Mouse (Mus musculus) forebrain, embryonic 13.5 days (tissue): ENCODE results near the gene Lsm3. TPM values are rescaled to one million over a fixed set of nuclear protein-coding genes. Genes with fewer than 3 reads are reported as not detected.
A peak's percentile ranks its signal among the peaks of the same experiment; 100 is the strongest.

Experiments used
- ATAC-seq: fragments of 200-750 bp; cut with Nextera tagmentation; 2 replicates; pipeline ENCODE4 v1.8.0; 2017
- H3K27ac ChIP-seq: fragments of 300-500 bp; sonication (generic); 2 replicates; pipeline ENCODE4 v1.5.1; 2015; ENCODE audit warnings: inconsistent platforms, mild to moderate bottlenecking, moderate library complexity
- H3K27me3 ChIP-seq: fragments of 300-500 bp; sonication (generic); 2 replicates; pipeline ENCODE4 v1.6.1; 2015; ENCODE audit warnings: mild to moderate bottlenecking, inconsistent platforms
- H3K36me3 ChIP-seq: fragments of 300-500 bp; sonication (generic); 2 replicates; pipeline ENCODE4 v1.6.1; 2015; ENCODE audit warnings: mild to moderate bottlenecking, inconsistent platforms; ENCODE audit not compliant: poor library complexity, severe bottlenecking
- H3K4me1 ChIP-seq: fragments of 300-500 bp; sonication (generic); 2 replicates; pipeline ENCODE4 v1.6.1; 2015; ENCODE audit warnings: inconsistent platforms
- H3K4me2 ChIP-seq: fragments of 300-500 bp; sonication (generic); 2 replicates; pipeline ENCODE4 v1.6.1; 2015; ENCODE audit warnings: inconsistent platforms, mild to moderate bottlenecking, moderate library complexity
- H3K4me3 ChIP-seq: fragments of 300-500 bp; sonication (generic); 2 replicates; pipeline ENCODE4 v1.5.1; 2015; ENCODE audit warnings: mild to moderate bottlenecking, inconsistent platforms
- H3K9ac ChIP-seq: fragments of 300-500 bp; sonication (generic); 2 replicates; pipeline ENCODE4 v1.6.1; 2015; ENCODE audit warnings: mild to moderate bottlenecking, inconsistent platforms
- H3K9me3 ChIP-seq: fragments of 300-500 bp; sonication (generic); replicated peaks from 2 replicates; pipeline ENCODE4 v1.6.1; 2016; ENCODE audit warnings: inconsistent platforms
- WGBS: fragments of 180-500 bp; shearing (Covaris S2); methylation state at CpG from one replicate; pipeline ENCODE4 v1.1.7; 2015; 5-methylcytosine and 5-hydroxymethylcytosine counted together
- polyA plus RNA-seq: library from polyadenylated mRNA; unstranded; fragments of >200 nt; fragmentation: Nextera tagmentation; extraction: Ambion mirVana; gene quantifications from 2 replicates; pipeline ENCODE4 v1.2.1, GENCODE M21; 2015

Gene Lsm3
- polyA plus RNA-seq, 1 experiment from 2014 or later, result 275 TPM

DNA sequence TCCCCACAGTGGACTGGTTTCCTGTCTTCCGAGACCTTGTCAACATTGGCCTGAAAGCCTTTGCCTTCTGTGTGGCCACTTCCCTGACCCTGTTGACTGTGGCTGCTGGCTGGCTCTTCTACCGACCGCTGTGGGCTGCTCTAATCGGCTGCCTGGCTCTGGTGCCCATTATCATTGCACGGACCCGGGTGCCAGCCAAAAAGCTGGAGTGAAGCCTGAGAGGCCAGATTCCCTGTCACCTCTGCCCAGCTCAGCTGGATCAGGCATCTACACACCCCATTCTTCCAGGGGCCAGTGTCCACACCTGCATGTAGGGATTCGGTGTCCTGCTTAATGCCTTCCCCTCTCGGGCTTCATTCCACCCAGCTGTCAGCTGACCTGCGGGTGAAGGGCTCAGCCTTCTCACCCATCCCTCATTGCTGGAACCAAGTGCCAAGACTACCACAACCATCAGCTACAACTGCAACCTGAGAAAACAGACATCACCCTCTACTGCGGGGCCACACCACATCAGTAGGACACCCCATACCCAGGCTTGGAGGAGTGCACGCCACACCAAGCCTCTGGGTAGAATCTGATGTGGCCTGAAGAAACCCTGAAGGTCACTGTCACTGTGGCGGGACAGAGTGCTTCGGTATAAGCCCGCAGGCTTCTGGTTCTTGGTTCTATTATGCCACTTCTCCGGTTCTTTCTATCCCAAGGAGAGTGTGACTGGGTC is 28.8 kb upstream of the Lsm3 start:
- Histone ChIP-seq H3K4me2 (no peak overlapping the region), H3K36me3 (peaks cover 97% of the 10 kb centered on the region), H3K4me1 (peaks cover 4% of the 10 kb centered on the region; the same call in 1 of the 2 replicates), H3K27me3 (no peaks in the 10 kb centered on the region), H3K4me3 (no peak overlapping the region), H3K27ac (no peak overlapping the region), H3K9ac (no peak overlapping the region), H3K9me3 (no peaks in the 10 kb centered on the region)
- WGBS, result 92% methylated on average over 15 of the region's 15 CpGs
- ATAC-seq, result no peak

DNA sequence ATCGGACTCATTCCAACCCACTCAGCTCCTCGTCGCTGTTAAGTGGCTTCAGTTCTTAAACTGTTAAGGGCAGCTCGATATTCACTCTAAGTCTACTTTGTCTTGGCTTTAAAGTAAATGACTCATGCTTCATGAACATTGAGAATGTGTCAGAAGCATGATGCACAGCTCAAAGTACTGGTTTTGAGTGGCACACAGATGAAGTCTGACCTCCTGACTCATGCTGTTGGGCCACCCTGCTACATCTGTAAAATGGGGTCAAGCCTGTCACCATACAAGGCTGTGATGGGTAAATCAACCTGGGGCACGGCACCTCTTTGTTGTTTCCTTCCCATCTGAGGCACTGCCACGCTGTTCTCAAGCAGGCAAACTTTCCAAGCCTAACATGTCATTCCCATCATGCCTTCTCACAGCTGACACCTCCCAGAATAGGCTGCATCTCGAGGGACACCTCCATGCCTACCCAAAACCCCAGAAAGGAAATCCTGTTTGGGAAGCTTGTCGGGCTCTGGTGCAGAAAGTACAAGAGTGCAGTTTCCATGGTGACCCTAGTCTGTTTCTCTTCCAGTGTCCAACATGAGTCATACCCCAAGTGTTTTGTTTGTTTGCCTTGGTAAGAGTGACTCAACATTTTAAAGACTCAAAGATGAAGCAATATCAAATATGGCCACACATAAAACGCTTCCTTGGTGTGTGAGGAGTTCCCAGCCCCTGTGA is 27.1 kb upstream of the Lsm3 start:
- Histone ChIP-seq H3K27ac (no peak overlapping the region), H3K36me3 (peaks cover 97% of the 10 kb centered on the region), H3K27me3 (no peaks in the 10 kb centered on the region), H3K4me3 (no peak overlapping the region), H3K4me1 (peaks cover 4% of the 10 kb centered on the region; the same call in 1 of the 2 replicates), H3K4me2 (no peak overlapping the region), H3K9ac (no peak overlapping the region), H3K9me3 (no peaks in the 10 kb centered on the region)
- no peak for ATAC-seq
- WGBS, result 89% methylated on average over 9 of the region's 9 CpGs

DNA sequence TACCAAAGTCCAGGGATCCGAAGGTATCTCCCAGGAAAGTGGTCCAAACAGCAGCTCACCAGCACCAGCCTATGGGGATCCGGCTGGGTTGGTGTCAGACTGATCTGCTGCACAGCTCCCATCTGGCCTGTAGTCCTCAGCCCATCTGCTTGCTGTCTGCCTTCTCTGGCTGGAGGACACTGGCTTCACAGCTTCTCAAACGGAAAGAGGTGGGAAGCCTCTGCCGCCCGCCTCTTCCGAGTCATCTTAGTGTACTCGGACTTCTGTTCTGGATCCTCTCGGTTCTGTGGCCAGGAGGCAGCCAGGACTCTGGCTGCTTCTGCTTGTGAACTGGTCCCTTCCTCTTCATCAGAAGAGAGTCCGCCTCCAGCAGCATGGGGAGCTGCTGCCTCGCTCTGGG is 25.9 kb upstream of the Lsm3 start:
- H3K4me3 ChIP-seq, result no peak overlapping the region
- no peak overlapping the region for H3K9ac ChIP-seq
- no peak for ATAC-seq
- H3K4me1 ChIP-seq, result peaks cover 4% of the 10 kb centered on the region; the same call in 1 of the 2 replicates
- 82% methylated on average over 10 of the region's 10 CpGs for WGBS
- no peaks in the 10 kb centered on the region for H3K9me3 ChIP-seq
- H3K27me3 ChIP-seq, result no peaks in the 10 kb centered on the region
- peak overlapping the region; percentile 44; the same call in 1 of the 2 replicates for H3K27ac ChIP-seq
- H3K36me3 ChIP-seq, result peaks cover 94% of the 10 kb centered on the region
- no peak overlapping the region for H3K4me2 ChIP-seq

DNA sequence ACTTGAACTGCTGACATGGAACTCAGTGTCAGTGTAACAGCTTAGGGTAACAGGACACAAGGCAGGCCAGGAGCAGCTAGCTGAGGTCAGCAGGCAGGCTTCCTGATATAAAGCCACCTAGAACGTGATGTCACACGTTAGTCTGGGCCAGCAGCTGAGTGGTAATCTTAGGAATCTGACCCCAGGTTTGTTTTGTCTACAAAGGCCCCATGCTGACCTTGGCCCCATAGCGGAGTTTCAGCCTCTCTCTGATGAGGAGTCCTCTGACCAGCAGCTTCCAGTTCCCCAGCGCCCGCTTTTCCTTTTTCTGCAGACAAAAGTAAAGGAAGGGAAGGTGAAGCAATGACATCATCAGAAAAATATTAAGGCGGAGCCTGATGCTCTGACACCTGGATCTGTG is 24.7 kb upstream of the Lsm3 start:
- Histone ChIP-seq H3K9me3 (no peaks in the 10 kb centered on the region), H3K27ac (no peak overlapping the region), H3K4me2 (no peak overlapping the region), H3K9ac (no peak overlapping the region), H3K4me3 (no peak overlapping the region), H3K27me3 (no peaks in the 10 kb centered on the region), H3K36me3 (peaks cover 94% of the 10 kb centered on the region), H3K4me1 (peaks cover 4% of the 10 kb centered on the region; the same call in 1 of the 2 replicates)
- WGBS, result 75% methylated on average over 6 of the region's 6 CpGs
- no peak for ATAC-seq

DNA sequence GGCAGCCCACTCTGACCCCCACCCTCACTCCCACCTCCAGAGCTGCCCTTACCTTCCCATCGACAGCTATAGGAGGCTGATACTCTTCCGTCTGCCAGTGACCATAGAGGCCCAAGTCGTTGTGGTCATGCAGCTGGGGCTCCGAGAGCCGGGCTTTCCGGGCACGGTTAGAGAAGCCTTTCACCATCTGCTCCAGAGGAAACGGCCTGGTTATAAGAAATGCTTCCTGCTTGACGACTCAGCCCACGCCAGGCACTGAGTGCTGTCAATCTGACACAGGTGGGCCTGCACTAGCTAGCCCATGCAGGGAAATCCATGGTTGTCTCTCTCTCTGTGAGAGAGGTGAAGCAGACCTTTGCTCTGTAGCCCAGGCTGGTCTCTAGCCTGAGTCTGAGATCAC is 22.7 kb upstream of the Lsm3 start:
- H3K9me3 ChIP-seq, result no peaks in the 10 kb centered on the region
- H3K27ac ChIP-seq, result no peak overlapping the region
- H3K4me2 ChIP-seq, result no peak overlapping the region
- H3K9ac ChIP-seq, result no peak overlapping the region
- no peaks in the 10 kb centered on the region for H3K27me3 ChIP-seq
- peaks cover 94% of the 10 kb centered on the region for H3K36me3 ChIP-seq
- peaks cover 4% of the 10 kb centered on the region; the same call in 1 of the 2 replicates for H3K4me1 ChIP-seq
- no peak overlapping the region for H3K4me3 ChIP-seq
- ATAC-seq, result no peak
- 91% methylated on average over 10 of the region's 10 CpGs for WGBS

DNA sequence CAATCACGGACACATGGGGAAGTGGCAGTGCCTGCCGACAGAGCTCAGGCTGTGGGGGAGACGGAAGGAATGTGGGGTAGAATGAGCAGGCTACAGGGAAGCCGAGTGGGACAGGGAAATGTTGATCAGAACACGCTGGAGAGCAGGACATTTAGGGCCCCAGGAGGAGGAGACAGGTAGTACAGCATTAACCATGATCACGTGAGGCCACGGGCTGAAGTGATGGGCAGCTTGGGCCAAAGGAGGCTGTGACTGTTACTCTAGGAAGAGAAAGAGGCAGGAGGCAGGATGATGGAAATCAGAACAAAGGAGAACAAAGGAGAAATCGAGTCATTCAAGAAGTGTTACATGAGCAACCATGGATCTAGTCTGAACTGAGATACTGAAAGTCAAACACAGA is 21.2 kb upstream of the Lsm3 start:
- Histone ChIP-seq H3K4me3 (no peak overlapping the region), H3K9me3 (no peaks in the 10 kb centered on the region), H3K36me3 (peaks cover 97% of the 10 kb centered on the region), H3K27me3 (no peaks in the 10 kb centered on the region), H3K4me2 (no peak overlapping the region), H3K4me1 (peaks cover 4% of the 10 kb centered on the region; the same call in 1 of the 2 replicates), H3K9ac (no peak overlapping the region), H3K27ac (no peak overlapping the region)
- no peak for ATAC-seq
- 90% methylated on average over 8 of the region's 8 CpGs for WGBS

DNA sequence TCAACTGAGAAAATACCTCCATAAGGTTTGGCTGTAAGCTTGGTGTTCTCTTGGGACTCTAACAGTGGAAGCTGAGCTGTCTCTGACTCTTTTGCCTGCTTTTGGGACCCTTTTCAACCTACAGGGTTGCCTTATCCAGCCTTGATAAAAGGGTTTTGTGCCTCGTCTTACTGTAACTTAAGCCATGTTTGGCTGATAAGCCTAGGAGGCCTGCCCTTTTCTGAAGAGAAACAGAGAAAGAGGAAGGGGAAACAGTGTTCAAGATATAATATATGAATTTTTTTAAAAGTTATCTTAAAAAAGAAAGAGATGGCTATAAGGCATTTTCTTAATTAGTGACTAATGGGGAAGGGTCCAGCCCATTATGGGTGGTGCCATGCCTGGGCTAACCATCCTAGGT is 12.4 kb upstream of the Lsm3 start:
- ATAC-seq, result no peak
- Histone ChIP-seq H3K9ac (no peak overlapping the region), H3K27ac (no peak overlapping the region), H3K27me3 (no peaks in the 10 kb centered on the region), H3K4me3 (no peak overlapping the region), H3K4me2 (no peak overlapping the region), H3K4me1 (no peaks in the 10 kb centered on the region), H3K9me3 (no peaks in the 10 kb centered on the region), H3K36me3 (peaks cover 100% of the 10 kb centered on the region)
- 93% methylated on average over 1 of the region's 1 CpGs for whole genome bisulfite sequencing

DNA sequence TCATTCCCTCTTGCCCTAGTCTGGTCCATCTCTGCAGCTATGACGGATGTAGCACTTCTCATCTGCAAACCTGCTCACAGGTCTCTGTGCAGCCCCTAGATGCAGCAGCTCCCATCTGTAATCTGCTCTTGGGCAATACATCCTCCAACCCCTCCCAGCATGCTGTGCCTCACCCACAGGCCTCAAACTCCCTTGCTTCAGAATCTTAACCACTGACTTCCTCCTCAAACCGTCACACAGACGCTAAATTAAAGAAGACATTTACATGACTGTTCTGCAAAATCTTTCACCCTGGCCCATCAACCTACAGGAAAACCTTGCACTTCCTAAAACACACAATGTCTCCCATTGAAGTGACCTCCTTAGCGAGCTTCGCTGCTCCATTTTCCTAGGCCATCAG is 9.7 kb upstream of the Lsm3 start:
- no peak for ATAC-seq
- no peak overlapping the region for H3K9ac ChIP-seq
- no peak overlapping the region for H3K4me3 ChIP-seq
- no peaks in the 10 kb centered on the region for H3K4me1 ChIP-seq
- no peak overlapping the region for H3K4me2 ChIP-seq
- 91% methylated on average over 5 of the region's 5 CpGs for WGBS
- no peak overlapping the region for H3K27ac ChIP-seq
- H3K9me3 ChIP-seq, result no peaks in the 10 kb centered on the region
- H3K36me3 ChIP-seq, result peaks cover 80% of the 10 kb centered on the region
- H3K27me3 ChIP-seq, result no peaks in the 10 kb centered on the region

DNA sequence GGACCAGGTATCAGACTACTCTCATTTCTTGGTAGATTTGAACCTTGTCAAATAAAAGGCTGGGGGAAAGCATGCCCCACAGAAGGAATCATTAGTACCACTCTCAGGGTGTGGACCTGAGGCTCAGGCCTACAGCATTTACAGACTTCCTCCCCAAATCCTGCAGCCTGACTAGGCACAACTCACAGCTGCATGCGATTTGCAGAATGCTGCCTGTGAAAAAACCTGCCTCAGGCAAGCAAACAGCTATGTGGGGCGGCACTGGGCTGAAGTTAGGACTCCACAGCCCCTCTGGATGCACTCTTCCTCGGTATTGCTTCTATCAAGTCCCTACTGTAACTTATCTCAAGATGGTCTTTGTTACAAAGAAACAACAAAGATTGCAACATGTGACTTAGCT is 7.7 kb upstream of the Lsm3 start:
- H3K4me1 ChIP-seq, result no peaks in the 10 kb centered on the region
- no peak overlapping the region for H3K4me2 ChIP-seq
- ATAC-seq, result no peak
- no peaks in the 10 kb centered on the region for H3K27me3 ChIP-seq
- WGBS, result 92% methylated on average over 3 of the region's 3 CpGs
- no peak overlapping the region for H3K9ac ChIP-seq
- peaks cover 60% of the 10 kb centered on the region for H3K36me3 ChIP-seq
- H3K9me3 ChIP-seq, result no peaks in the 10 kb centered on the region
- no peak overlapping the region for H3K27ac ChIP-seq
- H3K4me3 ChIP-seq, result no peak overlapping the region

DNA sequence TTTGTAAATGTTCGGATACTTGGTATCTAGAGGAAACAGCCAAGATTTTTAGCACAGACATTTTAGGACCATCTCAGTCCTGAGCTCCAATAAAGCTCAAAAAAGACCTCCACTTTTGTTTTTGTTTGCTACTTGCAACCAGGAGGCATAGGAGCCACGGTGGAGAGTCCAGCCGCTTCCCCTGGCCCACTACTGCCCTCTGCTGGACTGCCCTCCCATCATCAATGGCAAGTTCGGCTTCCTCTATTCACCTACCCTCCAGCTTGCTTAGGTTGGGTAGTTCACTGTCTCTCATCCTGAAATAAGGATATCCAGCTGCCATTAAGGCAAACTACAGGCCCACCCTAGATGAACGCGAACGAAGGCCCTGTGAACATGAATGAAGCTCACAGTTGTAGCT is 6.4 kb upstream of the Lsm3 start:
- no peak for ATAC-seq
- Histone ChIP-seq H3K4me3 (no peak overlapping the region), H3K27ac (no peak overlapping the region), H3K9me3 (no peaks in the 10 kb centered on the region), H3K27me3 (no peaks in the 10 kb centered on the region), H3K9ac (no peak overlapping the region), H3K4me2 (no peak overlapping the region), H3K4me1 (no peaks in the 10 kb centered on the region), H3K36me3 (peaks cover 47% of the 10 kb centered on the region)
- 41% methylated on average over 7 of the region's 7 CpGs for WGBS

DNA sequence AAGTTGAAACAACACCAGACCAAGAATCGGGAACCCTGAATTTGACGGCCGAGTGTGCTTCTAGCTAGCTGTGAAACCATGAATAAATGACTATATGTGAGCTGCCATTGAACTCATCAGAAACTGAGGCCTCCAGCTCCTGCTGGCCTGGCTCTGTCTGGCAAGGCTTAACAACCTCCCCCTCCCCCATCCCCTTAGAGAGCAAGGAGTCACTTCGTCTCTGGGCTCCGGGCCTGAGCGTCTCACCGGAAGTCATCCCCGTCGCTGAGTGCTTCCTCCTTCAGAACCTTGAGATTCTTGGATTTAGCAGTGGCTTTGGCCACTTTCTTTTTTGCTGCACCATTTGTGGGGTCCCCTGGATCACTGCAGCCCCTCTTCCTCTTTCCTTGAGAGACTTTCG is 5.5 kb upstream of the Lsm3 start:
- Histone ChIP-seq H3K27ac (no peak overlapping the region), H3K4me1 (peaks cover 7% of the 10 kb centered on the region), H3K4me3 (no peak overlapping the region), H3K27me3 (no peaks in the 10 kb centered on the region), H3K9ac (no peak overlapping the region), H3K4me2 (no peak overlapping the region), H3K9me3 (no peaks in the 10 kb centered on the region), H3K36me3 (peaks cover 38% of the 10 kb centered on the region)
- ATAC-seq, result no peak
- WGBS, result 88% methylated on average over 10 of the region's 10 CpGs

DNA sequence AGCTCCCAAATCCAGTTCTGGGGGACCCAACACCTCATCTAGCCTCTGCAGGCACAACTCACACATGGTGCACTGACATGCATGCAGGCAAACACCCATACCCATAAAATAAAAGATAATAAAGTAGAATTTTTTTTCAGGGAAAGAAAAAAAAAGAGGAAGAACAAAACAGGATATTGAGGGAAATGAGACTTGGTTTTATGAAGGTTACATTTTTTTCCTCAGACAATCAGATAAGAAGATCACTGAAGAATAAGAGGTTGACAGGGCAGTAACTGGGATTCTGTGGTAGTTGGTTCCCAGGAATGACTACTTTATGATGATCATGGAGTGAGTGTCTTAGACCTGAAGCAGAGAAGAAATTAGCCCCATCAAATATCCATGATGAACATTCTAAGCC is 1.6 kb upstream of the Lsm3 start:
- H3K27ac ChIP-seq, result no peak overlapping the region
- H3K4me2 ChIP-seq, result peak overlapping the region; percentile 86

More for the DNA sequence above, 1.6 kb upstream of the Lsm3 start:
- no peak overlapping the region for H3K4me3 ChIP-seq
- ATAC-seq, result no peak
- H3K4me1 ChIP-seq, result peaks cover 18% of the 10 kb centered on the region
- H3K9ac ChIP-seq, result no peak overlapping the region
- H3K9me3 ChIP-seq, result no peaks in the 10 kb centered on the region
- peaks cover 17% of the 10 kb centered on the region for H3K36me3 ChIP-seq
- no peaks in the 10 kb centered on the region for H3K27me3 ChIP-seq
